Mouse (Mus musculus) liver, postnatal 0 days (tissue): Measurements from ENCODE around the gene Pou5f1.

Experiments used
- CTCF ChIP-seq: sonication (generic); IDR thresholded peaks from 2 replicates; pipeline ENCODE4 v1.5.1; 2016; ENCODE audit warnings: antibody characterized with exemption, low read depth
- EP300 ChIP-seq: IDR thresholded peaks from 2 replicates; pipeline ENCODE4 v1.6.1; 2016; ENCODE audit warnings: antibody characterized with exemption, low read depth, mild to moderate bottlenecking

GRCm38 (mm10) chr17:35469842-35470751 lies 35.7 kb upstream of the Pou5f1 start, which contains the start of gene H2-Q10:
- TF ChIP-seq CTCF (no peak), EP300 (peak; percentile 14; the same call in 1 of the 2 replicates)
